ENCODE assay signal across 11 mouse cellular contexts in genomic region chr6:115962439-115963085, GRCm38 (mm10). TPM values are rescaled to one million over a fixed set of nuclear protein-coding genes. Genes with fewer than 3 reads are reported as not detected.
DNase-seq lines count a peak whose midpoint lies in the region; ATAC-seq and TF ChIP-seq lines count a peak whose summit lies in the region.
"Had no signal": no experiment of that assay in that cellular context is flagged by ENCODE, and none has a peak within 500 bp of the region (broad histone marks: within the 10 kb centered on the region; RNA-seq: fewer than 3 reads in every experiment).

No protein-coding gene starts in this region.

- whole genome bisulfite sequencing in heart, embryonic 12.5 days: 48% methylated on average over 23 of the region's 23 CpGs
- 62% methylated on average over 23 of the region's 23 CpGs for WGBS in lung, postnatal 0 days
- 33% methylated on average over 23 of the region's 23 CpGs for WGBS in neural tube, embryonic 11.5 days

- peaks cover 80% of the 10 kb centered on the region for H3K36me3 ChIP-seq in heart, embryonic 12.5 days
- peaks cover 30% of the 10 kb centered on the region; the same call in 1 of the 2 replicates for H3K36me3 ChIP-seq in lung, postnatal 0 days (ENCODE audit: insufficient read depth, low read length)
- H3K36me3 ChIP-seq in neural tube, embryonic 11.5 days (ENCODE audit: control insufficient read depth, insufficient read depth, low read length): no peaks in the 10 kb centered on the region

- no peak for ATAC-seq in heart, embryonic 12.5 days (ENCODE audit: insufficient number of reproducible peaks, low FRiP score)
- ATAC-seq in lung, postnatal 0 days: no peak
- no peak for ATAC-seq in neural tube, embryonic 11.5 days (ENCODE audit: insufficient read depth, low FRiP score, low TSS enrichment)

- peak; percentile 74 for TF ChIP-seq CTCF in lung, postnatal 0 days (IDR thresholded peaks at IDR 0.05)

- no peak overlapping the region for H3K4me2 ChIP-seq in heart, embryonic 12.5 days
- H3K4me2 ChIP-seq in lung, postnatal 0 days (replicated peaks; ENCODE audit: low read depth, low read length): no peak overlapping the region
- no peak overlapping the region for H3K4me2 ChIP-seq in neural tube, embryonic 11.5 days (ENCODE audit: low read depth)

- H3K9ac ChIP-seq in heart, embryonic 12.5 days: no peak overlapping the region
- no peak overlapping the region for H3K9ac ChIP-seq in lung, postnatal 0 days (replicated peaks; ENCODE audit: low read depth)
- no peak overlapping the region for H3K9ac ChIP-seq in neural tube, embryonic 11.5 days (ENCODE audit: low read length)

- H3K27me3 ChIP-seq in heart, embryonic 12.5 days (replicated peaks): 0 out of 2 replicates have a peak, but pooled peaks cover 4% of the 10 kb centered on the region
- H3K27me3 ChIP-seq in lung, postnatal 0 days (replicated peaks; ENCODE audit: insufficient read depth, low read length): no peaks in the 10 kb centered on the region
- no peaks in the 10 kb centered on the region for H3K27me3 ChIP-seq in neural tube, embryonic 11.5 days (ENCODE audit: control insufficient read depth, insufficient read depth, low read length)

- DNase-seq in heart, adult 18-20 months: peak; percentile 59 to 67
- no peak for DNase-seq in lung, postnatal 0 days (ENCODE audit: low spot score)
- DNase-seq in lung, postnatal 14 days: no peak
- peak; percentile 72 for DNase-seq in embryo, embryonic 10 days (ENCODE audit: low spot score)
- peak; percentile 45 for DNase-seq in neural tube, embryonic 11.5 days (ENCODE audit: low spot score)
- no peak for DNase-seq in left cerebral cortex, postnatal 25 days (ENCODE audit: low spot score in 2 of 2)
- DNase-seq in left cerebral cortex, adult 9 months (ENCODE audit: low spot score in 2 of 2): no peak

- H3K27ac ChIP-seq in heart, embryonic 12.5 days (ENCODE audit: poor library complexity, severe bottlenecking): no peak overlapping the region
- no peak overlapping the region for H3K27ac ChIP-seq in lung, postnatal 0 days (ENCODE audit: low read length)
- no peak overlapping the region for H3K27ac ChIP-seq in neural tube, embryonic 11.5 days (ENCODE audit: low read depth, low read length)
- H3K27ac ChIP-seq: macrophage had no signal

- TF ChIP-seq EP300 in lung, postnatal 0 days (IDR thresholded peaks at IDR 0.05): no peak

- H3K9me3 ChIP-seq in heart, embryonic 12.5 days (replicated peaks): no peaks in the 10 kb centered on the region
- H3K9me3 ChIP-seq in lung, postnatal 0 days (ENCODE audit: low read length): no peaks in the 10 kb centered on the region
- no peaks in the 10 kb centered on the region for H3K9me3 ChIP-seq in neural tube, embryonic 11.5 days (ENCODE audit: control insufficient read depth, low read length)

- intact Hi-C loops in left cerebral cortex, postnatal 25 days (cut with DNase I): no loop called here

- peaks cover 35% of the 10 kb centered on the region for H3K4me1 ChIP-seq in heart, embryonic 12.5 days (replicated peaks)
- H3K4me1 ChIP-seq in lung, postnatal 0 days (ENCODE audit: insufficient read depth, low read depth, low read length): peaks cover 18% of the 10 kb centered on the region
- H3K4me1 ChIP-seq in neural tube, embryonic 11.5 days (ENCODE audit: control insufficient read depth, insufficient read depth, low read length): peaks cover 3% of the 10 kb centered on the region

- H3K4me3 ChIP-seq in heart, embryonic 12.5 days: no peak overlapping the region
- no peak overlapping the region for H3K4me3 ChIP-seq in lung, postnatal 0 days (ENCODE audit: low read depth, low read length)
- no peak overlapping the region for H3K4me3 ChIP-seq in neural tube, embryonic 11.5 days (ENCODE audit: low read depth, low read length)

RNA-seq across cellular contexts. Expression of gene H1foo, which starts 17.8 kb away (rescaled TPM):
- total RNA-seq in heart, adult 18-20 months (2021): not detected
- polyA plus RNA-seq in heart, embryonic 12.5 days (2016; fragmentation: Nextera tagmentation; extraction: Ambion mirVana): not detected in 2 replicates
- not detected in 2 replicates for polyA plus RNA-seq in lung, postnatal 0 days (2015; fragmentation: Nextera tagmentation; extraction: Ambion mirVana)
- not detected in 2 replicates for polyA plus RNA-seq in neural tube, embryonic 11.5 days (2014; fragmentation: Nextera tagmentation; extraction: Ambion mirVana)
- total RNA-seq in left cerebral cortex, postnatal 25 days (2021): not detected
- polyA plus RNA-seq: frontal cortex, adult 2 months; large intestine, adult 2 months; macrophage had no signal

RNA-seq across cellular contexts. Expression of gene Rho, which starts 31.0 kb away (rescaled TPM):
- not detected for total RNA-seq in heart, adult 18-20 months (2021)
- polyA plus RNA-seq in heart, embryonic 12.5 days (2016; fragmentation: Nextera tagmentation; extraction: Ambion mirVana): 0.13 TPM in 1 of 2 replicates, not detected in the other
- polyA plus RNA-seq in lung, postnatal 0 days (2015; fragmentation: Nextera tagmentation; extraction: Ambion mirVana): 0.04 TPM in 1 of 2 replicates, not detected in the other
- polyA plus RNA-seq in neural tube, embryonic 11.5 days (2014; fragmentation: Nextera tagmentation; extraction: Ambion mirVana): not detected in 2 replicates
- under 1 TPM in 1 of 2 experiments, not detected in 1; 0.25 TPM for total RNA-seq in left cerebral cortex, postnatal 25 days (2021)
- polyA plus RNA-seq: macrophage had no signal

RNA-seq across cellular contexts. Expression of gene Plxnd1, which starts 32.2 kb away (rescaled TPM):
- total RNA-seq in heart, adult 18-20 months (2021): 10 to 100 TPM; 54.6 to 68.7 TPM
- polyA plus RNA-seq in heart, embryonic 12.5 days (2016; fragmentation: Nextera tagmentation; extraction: Ambion mirVana): 60.8 and 80.5 TPM in 2 replicates
- polyA plus RNA-seq in lung, postnatal 0 days (2015; fragmentation: Nextera tagmentation; extraction: Ambion mirVana): 26.9 and 33.4 TPM in 2 replicates
- polyA plus RNA-seq in neural tube, embryonic 11.5 days (2014; fragmentation: Nextera tagmentation; extraction: Ambion mirVana): 23.8 and 28.7 TPM in 2 replicates
- total RNA-seq in left cerebral cortex, postnatal 25 days (2021): 100 to 1,000 TPM; 111 to 124 TPM

Comparison
In these comparisons a context has a peak if more than half of its experiments do, and no peak if none do; other contexts are left out.
1. DNase-seq: peak in heart, adult 18-20 months (2 of 2), embryo, embryonic 10 days (single experiment) and neural tube, embryonic 11.5 days (single experiment); none in lung, postnatal 0 days (single experiment), lung, postnatal 14 days (single experiment), left cerebral cortex, postnatal 25 days (0 of 2) and left cerebral cortex, adult 9 months (0 of 2).